39 mouse cellular contexts compared by ENCODE assay signal in the genomic region with DNA sequence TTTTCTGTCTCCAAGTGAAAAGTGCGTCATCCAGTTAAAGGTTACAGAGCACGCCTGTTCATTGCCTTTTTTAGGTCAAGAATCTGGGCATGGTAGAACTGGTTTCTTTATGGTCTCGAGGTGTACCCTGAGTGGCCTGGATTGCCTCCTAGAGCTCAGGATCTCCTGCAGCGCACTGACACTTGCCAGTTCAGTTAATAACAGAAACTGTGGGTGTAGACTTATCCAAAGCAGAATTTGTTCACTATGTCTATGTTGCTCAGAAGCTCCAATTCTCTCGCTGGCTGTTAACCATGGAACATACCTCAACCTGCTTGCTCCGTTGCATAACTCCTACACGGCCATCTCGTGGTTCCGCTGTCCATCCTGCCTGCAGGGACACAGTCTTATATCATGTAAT. TPM values are rescaled to one million over a fixed set of nuclear protein-coding genes. Genes with fewer than 3 reads are reported as not detected.
"Had no signal": no experiment of that assay in that cellular context is flagged by ENCODE, and none has a peak within 500 bp of the region (broad histone marks: within the 10 kb centered on the region; RNA-seq: fewer than 3 reads in every experiment).

No protein-coding gene starts in this region.

- H3K27ac ChIP-seq: embryonic facial prominence, embryonic 10.5 days; embryonic facial prominence, embryonic 12.5 days; embryonic facial prominence, embryonic 13.5 days; embryonic facial prominence, embryonic 15.5 days; forebrain, embryonic 10.5 days; forebrain, embryonic 12.5 days; forebrain, embryonic 13.5 days; forebrain, embryonic 15.5 days; gastrocnemius, adult 2 months; heart, adult 2 months; heart, embryonic 10.5 days had no signal

- H3K4me3 ChIP-seq: embryonic facial prominence, embryonic 10.5 days; embryonic facial prominence, embryonic 12.5 days; embryonic facial prominence, embryonic 13.5 days; embryonic facial prominence, embryonic 15.5 days; erythroblast, embryonic 14.5 days; forebrain, embryonic 10.5 days; forebrain, embryonic 12.5 days; forebrain, embryonic 13.5 days; forebrain, embryonic 15.5 days; gastrocnemius, adult 2 months; heart, adult 2 months; heart, embryonic 10.5 days had no signal

- H3K4me2 ChIP-seq: embryonic facial prominence, embryonic 12.5 days; embryonic facial prominence, embryonic 13.5 days; embryonic facial prominence, embryonic 15.5 days; forebrain, embryonic 12.5 days; forebrain, embryonic 13.5 days; forebrain, embryonic 15.5 days had no signal

- H3K36me3 ChIP-seq: embryonic facial prominence, embryonic 10.5 days; embryonic facial prominence, embryonic 12.5 days; embryonic facial prominence, embryonic 13.5 days; embryonic facial prominence, embryonic 15.5 days; forebrain, embryonic 10.5 days; forebrain, embryonic 12.5 days; forebrain, embryonic 15.5 days; heart, embryonic 10.5 days had no signal

- H3K9ac ChIP-seq: embryonic facial prominence, embryonic 12.5 days; embryonic facial prominence, embryonic 13.5 days; embryonic facial prominence, embryonic 15.5 days; forebrain, embryonic 12.5 days; forebrain, embryonic 13.5 days; forebrain, embryonic 15.5 days; forebrain, postnatal 0 days had no signal

- H3K27me3 ChIP-seq: embryonic facial prominence, embryonic 12.5 days; embryonic facial prominence, embryonic 13.5 days; embryonic facial prominence, embryonic 15.5 days; forebrain, embryonic 12.5 days; forebrain, embryonic 13.5 days; forebrain, embryonic 15.5 days had no signal

- ATAC-seq: forebrain, embryonic 13.5 days; forebrain, embryonic 14.5 days; forebrain, embryonic 15.5 days; forebrain, embryonic 16.5 days; forebrain, postnatal 0 days had no signal

- DNase-seq: cerebellum, adult 18-20 months; cerebellum, adult 2 months; cerebellum, adult 8-10 months; cerebellum, adult 9-10 months; cerebellum, adult 9-11 months; cerebellum, postnatal 10 days; cerebellum, postnatal 14 days; cerebellum, postnatal 25 days; cerebellum, postnatal 36 days; embryo, embryonic 11 days; forebrain, postnatal 0 days; gastrocnemius, adult 2 months; gastrocnemius, postnatal 10 days; gastrocnemius, postnatal 14 days; gastrocnemius, postnatal 25 days; gastrocnemius, postnatal 36 days; heart, adult 18-20 months; heart, adult 2 months had no signal

- H3K4me1 ChIP-seq: forebrain, embryonic 12.5 days; forebrain, embryonic 13.5 days; forebrain, embryonic 15.5 days had no signal

RNA-seq across cellular contexts. Expression of gene Adh6a, which starts 13.0 kb away (rescaled TPM):
- total RNA-seq: common myeloid progenitor, adult 5-6 weeks; forebrain, postnatal 0 days; gastrocnemius, adult 18-20 months; gastrocnemius, adult 2 months; gastrocnemius, postnatal 10 days; gastrocnemius, postnatal 14 days; gastrocnemius, postnatal 25 days; gastrocnemius, postnatal 36 days; gastrocnemius, postnatal 4 days; granulocyte monocyte progenitor cell, adult 5-6 weeks; heart, adult 18-20 months; heart, adult 2 months; heart, adult 8-10 months had no signal
- polyA plus RNA-seq: cerebellum, adult 2 months; cortical plate, adult 2 months; embryonic facial prominence, embryonic 10.5 days; embryonic facial prominence, embryonic 11.5 days; embryonic facial prominence, embryonic 12.5 days; embryonic facial prominence, embryonic 13.5 days; erythroblast, embryonic 14.5 days; forebrain, embryonic 10.5 days; forebrain, embryonic 11.5 days; forebrain, embryonic 12.5 days; forebrain, embryonic 13.5 days; forebrain, embryonic 14.5 days; forebrain, embryonic 15.5 days; forebrain, embryonic 16.5 days; forebrain, postnatal 0 days; frontal cortex, adult 2 months; heart, adult 2 months; heart, embryonic 10.5 days had no signal

RNA-seq across cellular contexts. Expression of gene Adh1, which starts 39.3 kb away (rescaled TPM):
- total RNA-seq: common myeloid progenitor, adult 5-6 weeks; granulocyte monocyte progenitor cell, adult 5-6 weeks had no signal
- polyA plus RNA-seq: embryonic facial prominence, embryonic 10.5 days; embryonic facial prominence, embryonic 11.5 days; erythroblast, embryonic 14.5 days had no signal

RNA-seq across cellular contexts. Expression of gene Adh6b, which starts 41.4 kb away (rescaled TPM):
- total RNA-seq: common myeloid progenitor, adult 5-6 weeks; gastrocnemius, adult 18-20 months; gastrocnemius, adult 2 months; gastrocnemius, postnatal 25 days; gastrocnemius, postnatal 36 days; granulocyte monocyte progenitor cell, adult 5-6 weeks had no signal
- polyA plus RNA-seq: cerebellum, adult 2 months; cortical plate, adult 2 months; erythroblast, embryonic 14.5 days; forebrain, embryonic 16.5 days; forebrain, postnatal 0 days; frontal cortex, adult 2 months had no signal
